19 mouse cellular contexts compared by ENCODE assay signal in the genomic region with DNA sequence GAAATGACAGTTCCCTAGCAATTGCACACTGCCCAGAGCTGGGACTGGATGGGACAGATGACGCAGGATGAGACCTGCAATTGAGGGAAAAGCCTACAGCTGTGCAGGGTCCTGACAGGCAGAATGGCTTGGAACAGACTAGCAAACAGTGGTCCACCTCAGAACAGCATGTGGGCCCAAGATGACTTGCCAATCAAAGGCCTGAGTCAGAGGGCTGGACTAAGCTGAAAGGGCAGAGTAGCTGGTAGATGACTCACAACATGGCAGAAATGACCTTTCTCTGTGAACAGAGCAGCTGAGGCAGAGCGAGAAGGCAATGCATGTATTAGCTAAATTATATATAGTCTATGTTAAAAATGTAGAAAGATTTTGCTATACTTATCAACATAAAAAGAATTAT.
DNase-seq lines count a peak whose midpoint lies in the region; ATAC-seq lines count a peak whose summit lies in the region.
"Had no signal": no experiment of that assay in that cellular context is flagged by ENCODE, and none has a peak within 500 bp of the region (broad histone marks: within the 10 kb centered on the region; RNA-seq: fewer than 3 reads in every experiment).

No protein-coding gene starts in this region.

- H3K4me2 ChIP-seq in liver, embryonic 12.5 days, result no peak overlapping the region
- H3K4me2 ChIP-seq: embryonic facial prominence, embryonic 13.5 days; forebrain, embryonic 15.5 days; heart, embryonic 11.5 days; heart, embryonic 15.5 days; hindbrain, embryonic 13.5 days had no signal

- peak; percentile 69 for DNase-seq in adrenal gland, adult 2 months
- no peak for DNase-seq in adrenal gland, postnatal 4 days (ENCODE audit: low spot score in 2 of 2)
- DNase-seq in 416B (ENCODE audit: low read depth), result peak; percentile 39
- DNase-seq in adrenal gland, adult 8-10 months, result peak; percentile 26
- peak; percentile 61 to 64 for DNase-seq in adrenal gland, postnatal 36 days
- DNase-seq in kidney, postnatal 36 days, result no peak
- DNase-seq: cerebellum, adult 11-12 months; cerebellum, adult 9-10 months; gastrocnemius, postnatal 36 days; heart, postnatal 14 days; kidney, adult 18-20 months had no signal

- no peak overlapping the region for H3K9ac ChIP-seq in liver, embryonic 12.5 days
- H3K9ac ChIP-seq: embryonic facial prominence, embryonic 13.5 days; forebrain, embryonic 15.5 days; heart, embryonic 15.5 days; hindbrain, embryonic 13.5 days had no signal

- no peak overlapping the region for H3K4me3 ChIP-seq in liver, embryonic 12.5 days
- H3K4me3 ChIP-seq: embryonic facial prominence, embryonic 13.5 days; forebrain, embryonic 15.5 days; heart, embryonic 15.5 days; hindbrain, embryonic 13.5 days had no signal

- no peak for ATAC-seq in megakaryocyte-erythroid progenitor cell, adult 5-6 weeks (replicated peaks; ENCODE audit: low FRiP score, low TSS enrichment, poor library complexity, severe bottlenecking)
- no peak for ATAC-seq in liver, embryonic 12.5 days
- ATAC-seq: forebrain, embryonic 15.5 days; hindbrain, postnatal 0 days had no signal

- H3K27ac ChIP-seq in liver, embryonic 12.5 days, result no peak overlapping the region
- H3K27ac ChIP-seq: embryonic facial prominence, embryonic 13.5 days; forebrain, embryonic 15.5 days; heart, embryonic 15.5 days; hindbrain, embryonic 13.5 days; hindbrain, postnatal 0 days had no signal

- H3K4me1 ChIP-seq in liver, embryonic 12.5 days, result no peaks in the 10 kb centered on the region
- H3K4me1 ChIP-seq: embryonic facial prominence, embryonic 13.5 days; heart, embryonic 15.5 days; hindbrain, embryonic 13.5 days had no signal

- 73% methylated on average over 2 of the region's 2 CpGs for whole genome bisulfite sequencing in liver, embryonic 12.5 days (ENCODE audit: insufficient replicate concordance)

- no peaks in the 10 kb centered on the region for H3K27me3 ChIP-seq in liver, embryonic 12.5 days (replicated peaks)
- H3K27me3 ChIP-seq: embryonic facial prominence, embryonic 13.5 days; forebrain, embryonic 15.5 days; heart, embryonic 15.5 days; hindbrain, embryonic 13.5 days had no signal

- H3K36me3 ChIP-seq in liver, embryonic 12.5 days, result no peaks in the 10 kb centered on the region
- H3K36me3 ChIP-seq: embryonic facial prominence, embryonic 13.5 days; forebrain, embryonic 15.5 days; heart, embryonic 15.5 days; hindbrain, embryonic 13.5 days had no signal

- H3K9me3 ChIP-seq in liver, embryonic 12.5 days (replicated peaks), result no peaks in the 10 kb centered on the region
- H3K9me3 ChIP-seq: embryonic facial prominence, embryonic 13.5 days; forebrain, embryonic 15.5 days; heart, embryonic 15.5 days; hindbrain, embryonic 13.5 days had no signal

Comparison
In these comparisons a context has a peak if more than half of its experiments do, and no peak if none do; other contexts are left out.
1. DNase-seq: peak in adrenal gland, adult 2 months (single experiment), 416B (single experiment), adrenal gland, adult 8-10 months (single experiment) and adrenal gland, postnatal 36 days (2 of 2); none in adrenal gland, postnatal 4 days (0 of 2) and kidney, postnatal 36 days (0 of 2).